Mouse (Mus musculus) neural tube, embryonic 11.5 days (tissue): ENCODE measurements at regions not wholly inside any gene's neighbourhood (a gene's known extent, or its start where the extent isn't known, plus 50 kb on each side); places are given as distances from the start of the nearest gene placed in this dataset.

Source experiments
- ATAC-seq: fragments of 200-750 bp; cut with Nextera tagmentation; 2 replicates; pipeline ENCODE4 v1.8.0; 2017; ENCODE audit warnings: moderate number of reproducible peaks, mild to moderate bottlenecking, moderate TSS enrichment, moderate library complexity; ENCODE audit not compliant: insufficient read depth, low FRiP score, low TSS enrichment
- DNase-seq: peaks from one replicate; pipeline ENCODE4 v3.0.0-alpha.2; 2015; ENCODE audit warnings: low spot score
- H3K27ac ChIP-seq: fragments of 300-500 bp; sonication (generic); 2 replicates; pipeline ENCODE4 v1.5.1; 2014; ENCODE audit warnings: low read depth, mild to moderate bottlenecking, low read length
- H3K27me3 ChIP-seq: fragments of 300-500 bp; sonication (generic); 2 replicates; pipeline ENCODE4 v1.6.1; 2014; ENCODE audit warnings: mild to moderate bottlenecking, low read length, mixed read lengths; ENCODE audit not compliant: control insufficient read depth, insufficient read depth
- H3K36me3 ChIP-seq: fragments of 300-500 bp; sonication (generic); 2 replicates; pipeline ENCODE4 v1.6.1; 2014; ENCODE audit warnings: mild to moderate bottlenecking, low read length, moderate library complexity, mixed read lengths; ENCODE audit not compliant: control insufficient read depth, insufficient read depth
- H3K4me1 ChIP-seq: fragments of 300-500 bp; sonication (generic); 2 replicates; pipeline ENCODE4 v1.6.1; 2014; ENCODE audit warnings: low read length, mixed read lengths; ENCODE audit not compliant: control insufficient read depth, insufficient read depth
- H3K4me2 ChIP-seq: fragments of 300-500 bp; sonication (generic); 2 replicates; pipeline ENCODE4 v1.6.1; 2014; ENCODE audit warnings: low read depth, mild to moderate bottlenecking, moderate library complexity
- H3K4me3 ChIP-seq: fragments of 300-500 bp; sonication (generic); 2 replicates; pipeline ENCODE4 v1.5.1; 2014; ENCODE audit warnings: low read depth, low read length
- H3K9ac ChIP-seq: fragments of 300-500 bp; sonication (generic); 2 replicates; pipeline ENCODE4 v1.6.1; 2014; ENCODE audit warnings: mild to moderate bottlenecking, low read length
- H3K9me3 ChIP-seq: fragments of 300-500 bp; sonication (generic); 2 replicates; pipeline ENCODE4 v1.6.1; 2016; ENCODE audit warnings: low read length; ENCODE audit not compliant: control insufficient read depth
- WGBS: fragments of 180-500 bp; shearing (Covaris S2); extraction: QIAGEN DNeasy Blood & Tissue Kit; methylation state at CpG from one replicate; pipeline ENCODE4 v1.1.7; 2014; 5-methylcytosine and 5-hydroxymethylcytosine counted together

DNA sequence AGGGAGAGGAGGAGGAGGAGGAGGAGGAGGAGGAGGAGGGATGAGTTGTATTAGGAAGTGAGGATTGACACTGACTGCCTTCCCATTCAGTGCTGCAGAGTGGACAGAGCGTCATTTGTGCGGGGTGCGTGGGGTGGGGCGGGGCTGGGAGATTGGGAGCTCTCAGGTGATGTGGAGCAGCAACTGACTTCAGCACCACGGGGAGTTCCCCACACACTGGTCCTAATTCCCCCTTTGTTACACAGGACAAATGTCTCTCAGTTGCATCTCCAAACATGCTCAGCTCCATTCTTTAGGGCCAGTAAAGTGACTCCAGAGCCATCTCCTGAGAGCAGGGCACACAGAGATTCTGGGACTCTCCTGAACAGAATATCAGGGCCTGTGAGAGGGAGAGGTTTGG is 118.5 kb upstream of the Zc3h12a start:
- no peak overlapping the region for H3K27ac ChIP-seq
- 10% methylated on average over 5 of the region's 5 CpGs for WGBS
- H3K9me3 ChIP-seq = no peaks in the 10 kb centered on the region
- no peaks in the 10 kb centered on the region for H3K27me3 ChIP-seq
- DNase-seq (peak; percentile 27), ATAC-seq (no peak)
- H3K4me2 ChIP-seq = no peak overlapping the region
- H3K9ac ChIP-seq = no peak overlapping the region
- H3K4me3 ChIP-seq = no peak overlapping the region
- H3K4me1 ChIP-seq = no peaks in the 10 kb centered on the region
- no peaks in the 10 kb centered on the region for H3K36me3 ChIP-seq

DNA sequence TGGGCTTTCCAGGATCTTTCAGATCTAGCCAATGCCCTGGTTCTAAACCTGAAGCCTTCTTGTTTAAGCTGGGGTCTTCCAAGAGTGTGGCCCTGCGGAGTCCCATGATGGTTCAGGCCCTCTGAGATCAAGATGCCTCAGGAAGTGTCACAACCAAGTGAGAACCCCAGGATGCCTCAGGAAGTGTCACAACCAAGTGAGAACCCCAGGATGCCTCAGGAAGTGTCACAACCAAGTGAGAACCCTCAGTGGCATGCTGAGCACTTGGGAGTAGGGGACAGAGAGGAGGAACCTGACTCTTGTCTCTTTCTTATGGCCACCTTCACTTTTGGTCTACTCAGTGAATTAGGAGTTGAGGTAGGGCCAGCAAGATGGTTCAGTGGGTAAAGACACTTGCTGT is 114.9 kb upstream of the Zc3h12a start:
- 74% methylated on average over 1 of the region's 1 CpGs for WGBS
- no peak overlapping the region for H3K4me2 ChIP-seq
- H3K27me3 ChIP-seq = no peaks in the 10 kb centered on the region
- H3K4me1 ChIP-seq = no peaks in the 10 kb centered on the region
- no peak overlapping the region for H3K4me3 ChIP-seq
- no peaks in the 10 kb centered on the region for H3K36me3 ChIP-seq
- no peak overlapping the region for H3K27ac ChIP-seq
- H3K9ac ChIP-seq = no peak overlapping the region
- no peak for DNase-seq
- H3K9me3 ChIP-seq = no peaks in the 10 kb centered on the region
- no peak for ATAC-seq

DNA sequence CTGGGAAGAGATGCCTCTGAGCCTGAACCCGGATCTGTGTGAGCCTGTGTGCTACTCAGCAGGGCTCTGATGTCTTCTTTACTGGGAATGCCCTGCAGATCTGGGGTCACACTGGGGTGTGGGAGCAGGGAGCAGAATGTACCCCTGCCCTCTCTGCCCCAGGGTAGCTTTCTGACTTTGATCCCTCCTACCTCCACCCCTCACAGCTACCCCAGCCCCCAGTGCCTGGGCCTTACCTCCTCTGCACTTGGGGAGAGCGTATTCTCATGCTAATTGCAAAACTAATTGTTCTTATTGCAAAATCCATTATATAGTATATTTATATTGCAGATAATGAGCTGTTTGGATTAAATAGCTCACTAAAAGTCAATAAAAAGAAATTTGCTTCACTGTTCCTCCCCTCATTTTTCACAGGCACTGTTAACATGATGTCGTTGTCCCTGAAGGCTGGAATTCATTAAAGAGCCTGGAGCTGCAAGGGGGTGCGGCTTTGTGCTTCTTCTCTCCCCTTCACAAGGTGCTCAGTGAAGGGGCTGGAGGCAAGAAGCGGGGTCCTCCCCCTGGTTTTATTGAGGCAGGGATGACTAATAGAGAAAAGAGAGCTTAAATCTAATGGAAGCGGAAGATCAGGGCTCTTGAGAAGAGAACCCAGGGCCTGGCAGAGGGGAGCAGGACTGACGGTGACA is 114.1 kb upstream of the Zc3h12a start:
- Histone ChIP-seq H3K4me1 (no peaks in the 10 kb centered on the region), H3K36me3 (no peaks in the 10 kb centered on the region), H3K27me3 (no peaks in the 10 kb centered on the region), H3K4me3 (no peak overlapping the region), H3K27ac (no peak overlapping the region), H3K4me2 (no peak overlapping the region), H3K9me3 (no peaks in the 10 kb centered on the region), H3K9ac (no peak overlapping the region)
- WGBS = 23% methylated on average over 7 of the region's 7 CpGs
- ATAC-seq (no peak), DNase-seq (no peak)

DNA sequence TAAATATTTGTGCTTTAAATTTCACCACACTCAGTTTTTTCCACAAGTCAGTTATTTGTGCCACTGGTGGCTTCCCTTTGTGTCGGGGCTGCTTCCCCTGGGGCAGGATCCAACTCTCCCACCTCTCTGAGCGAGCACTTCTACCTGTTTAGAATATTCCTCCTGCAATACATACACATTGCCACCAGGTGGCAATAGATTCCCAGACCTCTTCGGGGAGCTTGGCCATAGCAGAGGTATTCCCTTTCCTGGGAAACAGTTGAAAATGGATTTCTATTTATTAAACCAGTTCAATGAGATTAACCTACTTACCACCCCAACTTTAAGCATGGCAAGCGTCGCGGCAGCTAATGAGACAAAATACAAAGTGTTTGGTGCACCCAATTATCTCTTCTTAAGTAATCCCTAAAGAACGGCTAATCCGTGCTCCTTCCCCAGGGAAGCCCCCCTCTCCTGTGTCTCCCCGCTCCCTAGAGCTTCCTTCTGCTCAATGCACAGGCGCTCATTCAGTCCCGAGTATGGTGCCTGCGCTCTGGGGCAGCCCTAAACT is 104.1 kb upstream of the Zc3h12a start:
- 32% methylated on average over 12 of the region's 12 CpGs for WGBS
- no peak for ATAC-seq

DNA sequence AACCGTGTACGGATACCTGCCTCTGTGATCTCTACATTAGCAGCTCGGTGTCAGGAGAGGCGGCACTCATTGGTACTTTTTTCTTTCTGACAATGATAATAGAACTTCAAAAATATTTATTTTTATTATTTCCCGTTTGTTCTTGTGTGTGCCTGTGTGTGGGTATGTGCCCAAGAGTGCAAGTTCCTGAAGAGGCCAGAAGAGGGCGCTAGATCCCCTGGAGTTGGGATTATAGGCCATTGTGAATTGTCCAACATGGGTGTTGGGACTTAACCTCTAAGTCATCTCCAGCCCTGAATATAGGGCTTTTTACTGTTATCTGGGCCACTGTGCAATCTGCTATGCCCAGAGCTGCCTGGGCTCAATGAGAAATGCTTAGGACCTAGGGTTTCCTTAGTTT is 99.6 kb upstream of the Zc3h12a start:
- no peak for ATAC-seq
- no peak overlapping the region for H3K4me2 ChIP-seq

More for the DNA sequence above, 104.1 kb upstream of the Zc3h12a start:
- no peak overlapping the region for H3K9ac ChIP-seq
- no peak overlapping the region for H3K4me2 ChIP-seq
- no peak overlapping the region for H3K4me3 ChIP-seq
- no peaks in the 10 kb centered on the region for H3K4me1 ChIP-seq
- no peaks in the 10 kb centered on the region for H3K9me3 ChIP-seq
- DNase-seq = no peak
- H3K27me3 ChIP-seq = no peaks in the 10 kb centered on the region
- no peaks in the 10 kb centered on the region for H3K36me3 ChIP-seq
- no peak overlapping the region for H3K27ac ChIP-seq

DNA sequence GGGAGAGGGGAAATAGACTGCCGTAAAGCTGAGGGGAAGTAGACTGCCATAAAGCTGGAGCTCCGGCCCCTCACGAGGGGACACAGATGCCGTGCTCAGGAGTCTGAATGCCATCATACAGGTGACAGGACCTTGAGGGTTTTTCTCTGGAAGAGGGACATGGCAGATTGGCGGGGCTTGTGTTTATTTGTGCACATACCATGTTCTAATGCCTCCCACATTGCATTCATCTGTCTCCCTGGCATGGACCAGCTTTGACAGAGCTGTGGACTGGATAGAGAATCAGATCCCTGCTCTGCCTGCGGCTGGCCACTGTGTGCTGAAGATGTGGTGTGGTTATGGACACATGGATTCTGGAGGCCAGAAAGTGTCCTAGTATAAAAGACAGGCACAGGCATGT is 95.3 kb upstream of the Zc3h12a start:
- Histone ChIP-seq H3K9me3 (no peaks in the 10 kb centered on the region), H3K36me3 (no peaks in the 10 kb centered on the region), H3K27ac (no peak overlapping the region), H3K4me3 (no peak overlapping the region), H3K27me3 (no peaks in the 10 kb centered on the region), H3K4me1 (no peaks in the 10 kb centered on the region), H3K4me2 (no peak overlapping the region), H3K9ac (no peak overlapping the region)
- 40% methylated on average over 6 of the region's 6 CpGs for WGBS
- DNase-seq (no peak), ATAC-seq (no peak)

More for the DNA sequence above, 99.6 kb upstream of the Zc3h12a start:
- H3K4me1 ChIP-seq = no peaks in the 10 kb centered on the region
- H3K9me3 ChIP-seq = no peaks in the 10 kb centered on the region
- WGBS = 89% methylated on average over 6 of the region's 6 CpGs
- no peaks in the 10 kb centered on the region for H3K36me3 ChIP-seq
- H3K27me3 ChIP-seq = no peaks in the 10 kb centered on the region
- no peak overlapping the region for H3K4me3 ChIP-seq
- H3K27ac ChIP-seq = no peak overlapping the region
- no peak overlapping the region for H3K9ac ChIP-seq
- DNase-seq = no peak

DNA sequence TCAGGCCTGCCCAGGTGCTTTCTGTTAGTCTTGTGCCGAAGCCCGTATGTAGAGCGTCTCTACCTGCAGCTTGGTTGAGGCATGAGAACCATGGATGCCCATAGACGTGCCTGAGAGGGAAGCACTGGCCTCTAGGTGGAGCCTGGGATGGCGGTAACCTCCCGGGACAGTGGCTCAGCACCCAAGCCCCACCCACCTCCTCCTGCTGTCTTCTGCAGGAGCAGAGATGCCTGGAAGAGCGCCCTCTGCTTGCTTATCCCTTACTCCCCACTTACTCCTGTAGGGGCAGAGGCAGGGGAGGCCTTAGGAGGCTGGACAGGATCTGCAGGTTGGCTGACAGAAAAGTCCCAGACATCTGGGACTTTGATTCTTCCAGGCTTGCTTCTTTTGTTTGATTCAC is 92.7 kb upstream of the Zc3h12a start:
- WGBS = 27% methylated on average over 7 of the region's 7 CpGs
- Histone ChIP-seq H3K36me3 (no peaks in the 10 kb centered on the region), H3K27me3 (no peaks in the 10 kb centered on the region), H3K9me3 (peaks cover 6% of the 10 kb centered on the region; the same call in 1 of the 2 replicates), H3K4me1 (no peaks in the 10 kb centered on the region), H3K9ac (no peak overlapping the region), H3K27ac (no peak overlapping the region), H3K4me3 (no peak overlapping the region), H3K4me2 (no peak overlapping the region)
- DNase-seq (no peak), ATAC-seq (no peak)

DNA sequence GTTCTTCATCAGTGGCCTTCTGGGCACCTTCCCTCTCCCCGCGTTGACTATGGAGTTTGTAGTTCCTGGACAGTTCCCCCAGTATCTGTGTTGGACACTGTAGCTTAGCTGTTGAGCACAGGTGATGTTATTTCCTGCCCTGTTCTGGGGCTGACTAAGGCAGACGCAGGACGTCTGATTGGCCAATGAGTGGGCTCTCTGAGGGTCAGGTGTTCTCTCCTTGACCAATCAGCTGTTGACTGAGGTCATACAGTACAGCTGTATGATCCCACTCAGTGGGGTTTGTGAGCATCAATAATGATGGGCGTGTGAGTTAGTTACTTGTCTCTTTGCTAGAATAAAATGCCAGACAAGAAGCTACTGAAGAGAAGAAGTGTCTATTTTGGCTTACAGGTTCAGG is 91.6 kb upstream of the Zc3h12a start:
- H3K27me3 ChIP-seq = no peaks in the 10 kb centered on the region
- H3K4me3 ChIP-seq = no peak overlapping the region
- H3K36me3 ChIP-seq = no peaks in the 10 kb centered on the region
- H3K9me3 ChIP-seq = peaks cover 6% of the 10 kb centered on the region; the same call in 1 of the 2 replicates
- ATAC-seq (no peak), DNase-seq (no peak)
- no peak overlapping the region for H3K4me2 ChIP-seq
- no peak overlapping the region; the same call in 1 of the 2 replicates for H3K9ac ChIP-seq
- 92% methylated on average over 5 of the region's 5 CpGs for WGBS
- H3K27ac ChIP-seq = no peak overlapping the region
- H3K4me1 ChIP-seq = no peaks in the 10 kb centered on the region

DNA sequence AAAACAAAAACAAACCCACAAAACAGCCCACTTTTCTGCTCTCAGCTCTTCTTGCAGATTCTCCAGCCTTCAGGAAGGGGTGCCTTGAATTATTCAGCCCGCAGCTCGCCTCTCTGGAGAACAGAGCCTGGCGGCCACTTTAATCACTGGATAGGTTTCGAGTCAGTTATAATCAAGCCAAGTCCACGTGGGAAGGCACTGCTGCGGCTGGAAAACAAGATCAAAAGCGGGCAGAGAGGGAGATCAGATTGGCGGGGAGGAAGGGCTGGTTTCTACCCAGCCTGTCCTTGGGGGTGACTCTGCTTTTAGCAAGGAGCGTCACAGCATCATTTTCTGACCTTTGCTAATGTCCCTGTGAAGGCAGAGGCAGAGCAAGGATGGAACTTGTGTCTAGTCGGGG is 86.7 kb upstream of the Zc3h12a start:
- H3K36me3 ChIP-seq = no peaks in the 10 kb centered on the region
- peaks cover 6% of the 10 kb centered on the region; the same call in 1 of the 2 replicates for H3K9me3 ChIP-seq
- no peak overlapping the region for H3K4me3 ChIP-seq
- no peaks in the 10 kb centered on the region for H3K27me3 ChIP-seq
- H3K27ac ChIP-seq = no peak overlapping the region
- H3K9ac ChIP-seq = no peak overlapping the region
- DNase-seq = no peak
- no peaks in the 10 kb centered on the region for H3K4me1 ChIP-seq
- 68% methylated on average over 10 of the region's 10 CpGs for WGBS
- H3K4me2 ChIP-seq = no peak overlapping the region
- no peak for ATAC-seq
